Mouse (Mus musculus) embryo, embryonic 9.5 days (tissue): ENCODE results near the gene Spindoc.
A peak's percentile ranks its signal among the peaks of the same experiment; 100 is the strongest.

Experiments
- DNase-seq: peaks from one replicate; pipeline ENCODE4 v3.0.0-alpha.2; 2017; ENCODE audit errors: extremely low spot score

Spindoc gene

GRCm38 (mm10) chr19:7337781-7338342 lies 44.9 kb downstream of the Spindoc start:
- DNase-seq = no peak

GRCm38 (mm10) chr19:7335656-7336055 lies 47.1 kb downstream of the Spindoc start:
- no peak for DNase-seq

GRCm38 (mm10) chr19:7334049-7334448 lies 48.7 kb downstream of the Spindoc start:
- no peak for DNase-seq

GRCm38 (mm10) chr19:7321391-7321790 lies 61.4 kb downstream of the Spindoc start:
- no peak for DNase-seq

- no peak for DNase-seq
Observed at GRCm38 (mm10) chr19:7320181-7320580, 62.6 kb downstream of the Spindoc start.

- DNase-seq = no peak
Observed at GRCm38 (mm10) chr19:7317716-7318115, 65.1 kb downstream of the Spindoc start.

GRCm38 (mm10) chr19:7316822-7317221 lies 66.0 kb downstream of the Spindoc start:
- no peak for DNase-seq

GRCm38 (mm10) chr19:7315587-7315984 lies 67.2 kb downstream of the Spindoc start:
- no peak for DNase-seq

- no peak for DNase-seq
Observed at GRCm38 (mm10) chr19:7314976-7315586, 67.7 kb downstream of the Spindoc start.

- DNase-seq = no peak
Observed at GRCm38 (mm10) chr19:7313660-7314059, 69.1 kb downstream of the Spindoc start.

GRCm38 (mm10) chr19:7311306-7311705 lies 71.5 kb downstream of the Spindoc start:
- DNase-seq = no peak

- DNase-seq = peak; percentile 56
Observed at GRCm38 (mm10) chr19:7310704-7311103, 72.1 kb downstream of the Spindoc start.

GRCm38 (mm10) chr19:7309738-7310330 lies 73.0 kb downstream of the Spindoc start:
- DNase-seq = no peak

- DNase-seq = no peak
Observed at GRCm38 (mm10) chr19:7307995-7308770, 74.6 kb downstream of the Spindoc start.

- no peak for DNase-seq
Observed at GRCm38 (mm10) chr19:7306968-7307367, 75.8 kb downstream of the Spindoc start.

- DNase-seq = no peak
Observed at GRCm38 (mm10) chr19:7305380-7306310, 77.1 kb downstream of the Spindoc start.

GRCm38 (mm10) chr19:7304801-7305200 lies 78.0 kb downstream of the Spindoc start:
- no peak for DNase-seq
